Mouse (Mus musculus) brain, embryonic 14.5 days (tissue): ENCODE measurements at regions not wholly inside any gene's neighbourhood (a gene's known extent, or its start where the extent isn't known, plus 50 kb on each side); places are given as distances from the start of the nearest gene placed in this dataset.
"Not testable (repeated sequence)": the region's sequence is repeated elsewhere in the genome, so short reads cannot be mapped to it uniquely, and the experiment has no call there.

ENCODE experiments used
- CTCF ChIP-seq: fragments of 200-500 bp; IDR thresholded peaks from 2 replicates; pipeline ENCODE4 v1.5.1; 2012; ENCODE audit warnings: inconsistent platforms, mild to moderate bottlenecking, moderate library complexity, borderline replicate concordance; ENCODE audit not compliant: insufficient read depth, insufficient read length; ENCODE audit errors: extremely low read depth
- POLR2A ChIP-seq: fragments of 200-500 bp; IDR thresholded peaks from 2 replicates; pipeline ENCODE4 v1.6.1; 2012; ENCODE audit warnings: mild to moderate bottlenecking, inconsistent platforms, borderline replicate concordance; ENCODE audit not compliant: poor library complexity, insufficient read depth, insufficient read length, severe bottlenecking; ENCODE audit errors: extremely low read depth

DNA sequence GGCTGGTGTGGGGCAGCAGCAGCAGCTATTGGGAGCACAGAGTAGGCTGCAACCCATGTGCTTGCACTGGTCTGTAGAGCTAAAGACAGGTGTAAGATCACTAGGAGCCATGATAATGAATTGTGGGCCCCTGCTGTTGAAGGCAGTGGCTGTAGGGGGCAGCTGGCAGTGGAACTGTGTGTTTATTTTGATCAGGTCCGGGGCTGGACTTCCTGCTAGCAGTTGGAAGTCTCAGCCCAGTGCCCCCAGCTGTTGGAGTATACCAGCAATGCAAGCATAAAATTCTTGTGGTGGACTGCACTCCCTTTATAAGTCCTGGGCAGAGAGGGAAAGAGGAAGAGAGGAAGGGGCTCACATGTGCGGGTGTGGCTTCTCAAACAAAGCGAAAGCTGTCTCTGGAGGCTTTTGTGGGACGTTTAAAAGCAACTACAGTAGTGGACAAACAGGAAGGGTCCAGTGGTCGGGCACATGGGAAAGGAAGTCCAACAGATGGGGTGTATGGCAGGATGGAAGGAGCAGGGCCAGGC is 56.0 kb upstream of the Gpr173 start:
- TF ChIP-seq CTCF, POLR2A: not testable (repeated sequence)
